Mouse (Mus musculus): Measurements from ENCODE around the gene Cd28. TPM values are rescaled to one million over a fixed set of nuclear protein-coding genes. Genes with fewer than 3 reads are reported as not detected.

Gene Cd28
- total RNA-seq (2015; ENCODE audit: low replicate concordance): 1.1 and 5.9 TPM in 2 replicates
- 1.3 and 4.2 TPM in 2 replicates for total RNA-seq (2017; ENCODE audit: low replicate concordance)

- ATAC-seq (replicated peaks; ENCODE audit: low FRiP score, poor library complexity, severe bottlenecking): no peak
These were observed at the start of gene Cd28 for GRCm38 (mm10) chr1:60716567-60716966. Gene Cd28, plus strand, starts transcription at chr1:60716800.

- no peak for ATAC-seq (replicated peaks; ENCODE audit: low FRiP score, poor library complexity, severe bottlenecking)
These were observed 48.6 kb upstream of the Cd28 start for GRCm38 (mm10) chr1:60667873-60668616.

DNA sequence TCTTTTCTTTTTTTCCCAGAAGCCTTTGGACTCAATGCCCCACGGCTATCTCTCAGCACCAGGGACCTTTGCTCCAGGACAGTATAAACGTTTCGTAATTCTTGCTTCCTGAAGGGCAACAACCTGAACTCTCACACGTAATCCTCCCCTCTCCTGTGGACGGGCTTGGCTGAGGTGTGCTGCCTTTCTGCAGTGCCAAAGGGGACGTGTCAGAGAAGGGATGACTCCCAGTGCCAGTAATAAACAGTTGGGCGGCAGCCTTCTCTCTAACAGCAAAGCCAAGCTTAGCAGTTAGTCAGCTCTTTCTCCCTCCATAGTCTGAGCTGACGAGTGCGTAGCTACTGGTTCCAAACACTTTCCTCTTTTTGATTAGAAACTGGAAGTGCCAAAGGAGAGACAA lies 47.6 kb upstream of the Cd28 start:
- no peak for ATAC-seq (replicated peaks; ENCODE audit: low FRiP score, poor library complexity, severe bottlenecking)

DNA sequence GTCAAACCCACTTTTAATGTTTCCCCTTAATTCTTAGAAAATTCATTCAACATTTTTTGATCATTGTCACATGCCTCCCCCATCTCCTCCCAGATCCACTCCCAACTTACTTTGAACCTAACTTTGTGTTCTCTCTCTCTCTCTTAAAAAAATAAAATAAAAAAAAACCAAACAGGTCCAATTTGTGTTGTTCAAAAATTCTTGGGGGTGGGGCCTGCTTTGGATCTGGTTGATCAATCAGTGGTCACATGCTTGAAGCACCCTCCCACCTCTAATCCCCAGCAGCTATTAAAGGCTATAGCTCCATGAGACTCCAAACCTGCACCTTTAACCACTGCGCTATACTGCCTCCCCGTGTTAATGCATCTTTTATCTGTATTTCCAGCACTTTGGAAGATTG lies 46.9 kb upstream of the Cd28 start:
- no peak for ATAC-seq (replicated peaks; ENCODE audit: low FRiP score, poor library complexity, severe bottlenecking)

- no peak for ATAC-seq (replicated peaks; ENCODE audit: low FRiP score, poor library complexity, severe bottlenecking)
These were observed 46.4 kb upstream of the Cd28 start for GRCm38 (mm10) chr1:60670172-60670571.

- ATAC-seq (replicated peaks; ENCODE audit: low FRiP score, poor library complexity, severe bottlenecking): no peak
These were observed 32.8 kb upstream of the Cd28 start for GRCm38 (mm10) chr1:60683766-60684165.

DNA sequence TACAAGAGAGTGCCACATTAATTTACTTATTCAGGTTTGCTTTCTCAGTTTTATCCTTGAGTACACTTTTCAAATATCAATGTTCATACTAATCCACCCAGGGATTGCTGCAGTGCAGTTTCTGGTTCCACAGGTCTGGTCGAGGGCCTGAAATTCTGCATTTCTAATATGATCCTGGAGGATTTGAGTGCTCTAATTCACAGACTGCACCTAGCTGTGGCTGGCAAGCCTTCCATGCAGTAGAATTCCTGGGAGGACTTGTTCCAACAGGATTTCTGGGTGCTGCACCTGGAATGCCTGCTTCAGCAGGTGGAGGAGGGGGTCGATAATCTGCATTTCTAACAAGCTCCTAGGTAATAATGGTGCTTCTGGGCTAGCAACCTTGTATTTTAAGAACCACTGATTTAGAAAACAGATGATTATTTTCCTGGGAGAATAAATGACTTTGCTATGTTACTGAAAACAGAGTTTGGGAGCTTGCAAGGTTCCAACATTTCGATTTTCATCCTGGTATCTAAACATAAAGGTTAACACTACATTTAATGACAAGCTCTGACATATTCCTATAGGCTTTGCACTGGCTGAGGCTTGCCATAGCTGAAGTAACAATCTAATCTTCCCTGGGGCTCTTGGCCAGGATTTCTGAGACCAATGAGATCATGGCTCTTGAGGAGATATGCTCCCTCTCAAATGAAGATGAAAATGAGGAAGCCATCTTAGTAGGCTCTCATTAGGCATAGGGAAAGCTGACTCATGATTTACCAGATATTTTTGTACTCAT lies 20.3 kb upstream of the Cd28 start:
- ATAC-seq (replicated peaks; ENCODE audit: low FRiP score, poor library complexity, severe bottlenecking): no peak

GRCm38 (mm10) chr1:60702641-60703040 lies 14.0 kb upstream of the Cd28 start:
- no peak for ATAC-seq (replicated peaks; ENCODE audit: low FRiP score, poor library complexity, severe bottlenecking)

- no peak for ATAC-seq (replicated peaks; ENCODE audit: low FRiP score, poor library complexity, severe bottlenecking)
These were observed 3.4 kb upstream of the Cd28 start for GRCm38 (mm10) chr1:60713238-60713637.

DNA sequence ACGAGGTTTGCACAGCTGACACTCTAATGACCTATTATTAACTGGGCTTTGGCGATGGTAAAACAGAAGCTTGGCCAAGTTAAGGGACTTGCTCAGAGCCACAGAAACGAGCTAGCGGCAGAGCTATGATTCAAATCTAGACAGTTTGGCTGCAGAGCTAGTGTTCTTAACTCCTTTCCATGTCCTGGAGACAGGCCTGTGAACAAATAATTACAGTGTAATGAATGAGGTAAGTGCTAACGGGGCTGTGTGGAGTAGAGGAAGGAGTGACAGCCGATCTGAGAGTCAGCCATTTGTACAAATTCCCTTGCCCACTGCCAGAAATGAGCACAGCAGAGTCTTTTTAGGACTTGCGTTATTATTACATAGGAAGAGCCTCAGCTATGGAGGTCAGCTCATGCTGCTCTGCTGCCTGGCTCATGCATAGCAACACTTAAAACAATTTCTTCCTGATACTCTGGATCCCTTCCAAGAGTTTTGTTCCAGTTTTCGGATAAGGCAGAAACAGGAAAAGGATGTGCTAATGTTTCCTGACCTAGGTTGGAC lies 876 bp upstream of the Cd28 start:
- no peak for ATAC-seq (replicated peaks; ENCODE audit: low FRiP score, poor library complexity, severe bottlenecking)

DNA sequence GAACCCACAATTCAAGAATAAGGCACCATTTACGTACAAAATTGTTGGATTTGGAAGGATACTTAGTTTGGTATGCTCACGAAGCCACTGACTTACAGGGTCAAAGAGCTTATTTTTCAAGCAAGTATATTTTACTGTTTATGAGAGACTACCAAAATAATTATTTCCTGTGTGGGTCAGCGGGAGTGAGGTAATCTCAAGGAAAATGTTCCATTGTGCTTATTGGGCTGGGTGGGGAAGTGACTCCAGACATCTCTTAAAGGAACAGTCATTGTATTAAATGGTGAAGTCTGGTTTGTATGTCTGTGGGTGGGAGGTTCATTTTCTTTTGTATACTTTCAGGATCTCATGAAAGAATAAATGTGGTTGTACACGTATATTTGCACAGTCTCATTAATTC lies 2.0 kb downstream of the Cd28 start:
- no peak for ATAC-seq (replicated peaks; ENCODE audit: low FRiP score, poor library complexity, severe bottlenecking)

DNA sequence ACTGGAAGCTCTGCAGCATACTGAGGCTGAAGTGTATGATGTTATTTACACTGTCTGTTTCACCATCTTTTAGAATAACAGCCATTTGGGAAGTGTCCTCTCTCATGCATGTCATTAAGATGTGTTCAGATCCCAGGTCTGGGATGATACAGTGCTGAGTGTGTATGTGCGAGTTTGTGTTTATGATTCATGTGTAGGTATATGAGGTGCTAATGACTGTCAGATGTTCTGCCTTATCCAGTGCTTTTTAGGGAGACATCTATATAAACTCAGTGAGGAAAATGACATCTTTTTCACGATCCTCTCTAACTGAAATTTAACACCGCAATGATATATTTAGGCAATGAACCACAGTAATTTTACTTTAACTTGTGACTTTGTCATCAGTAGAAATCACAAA lies 7.0 kb downstream of the Cd28 start:
- ATAC-seq (replicated peaks; ENCODE audit: low FRiP score, poor library complexity, severe bottlenecking): no peak

DNA sequence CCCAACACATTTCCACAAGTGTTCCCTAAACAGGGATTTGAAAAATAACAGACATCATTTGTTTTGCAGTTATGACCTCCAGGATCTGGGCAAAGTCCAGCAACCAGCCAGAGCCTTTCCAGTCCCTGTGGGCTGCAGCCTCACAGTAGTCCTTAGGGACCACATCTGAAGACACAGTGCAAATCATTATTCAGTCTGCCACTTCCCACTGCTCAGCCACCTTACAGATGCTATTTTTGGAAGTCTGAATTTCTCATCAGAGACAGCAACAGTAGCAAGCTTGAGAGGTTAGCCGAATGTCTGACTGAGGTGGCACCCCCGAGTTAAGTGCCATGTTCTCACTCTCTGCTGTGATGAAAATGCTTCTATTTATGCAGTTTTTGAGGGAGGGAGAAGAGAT lies 15.3 kb downstream of the Cd28 start:
- ATAC-seq (replicated peaks; ENCODE audit: low FRiP score, poor library complexity, severe bottlenecking): no peak

DNA sequence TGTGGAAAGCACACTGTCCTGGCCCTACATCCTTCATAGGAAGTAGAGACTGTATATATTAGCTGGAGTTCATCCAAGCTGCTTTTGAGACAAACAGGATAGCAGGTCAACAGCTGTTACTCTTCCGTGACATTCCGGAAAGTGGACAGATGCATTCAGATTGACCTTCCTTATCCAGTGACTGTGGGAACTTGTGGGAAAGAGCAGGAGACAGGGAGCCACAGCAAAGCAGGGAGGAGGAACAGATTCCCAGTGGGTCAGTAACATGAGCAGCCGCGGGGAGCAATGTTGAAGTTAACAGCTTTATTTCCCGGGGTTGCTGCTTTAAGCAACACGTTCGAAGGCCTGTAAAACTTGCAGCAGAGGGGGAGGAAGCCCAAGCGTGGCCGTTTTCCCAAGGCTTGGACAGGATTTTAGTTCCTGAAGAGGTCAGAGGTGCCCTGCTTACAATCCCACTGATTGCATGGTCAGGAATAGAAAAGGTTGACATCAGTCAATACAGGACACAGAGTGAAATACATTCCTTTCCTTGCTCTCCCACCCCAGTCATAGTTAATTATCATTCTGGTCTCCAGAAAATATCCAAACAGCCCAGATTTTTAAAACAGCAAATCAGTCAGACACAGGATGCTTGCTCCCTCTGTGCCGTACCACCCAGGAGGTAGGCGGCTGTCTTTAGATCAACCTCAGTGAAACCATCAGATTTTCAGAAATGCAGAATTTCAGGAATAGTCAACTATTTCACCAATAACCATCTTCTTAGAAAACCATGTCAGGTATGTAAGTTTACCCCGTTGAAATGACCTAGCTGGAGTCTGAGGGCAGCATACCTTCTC lies 18.7 kb downstream of the Cd28 start:
- no peak for ATAC-seq (replicated peaks; ENCODE audit: low FRiP score, poor library complexity, severe bottlenecking)

DNA sequence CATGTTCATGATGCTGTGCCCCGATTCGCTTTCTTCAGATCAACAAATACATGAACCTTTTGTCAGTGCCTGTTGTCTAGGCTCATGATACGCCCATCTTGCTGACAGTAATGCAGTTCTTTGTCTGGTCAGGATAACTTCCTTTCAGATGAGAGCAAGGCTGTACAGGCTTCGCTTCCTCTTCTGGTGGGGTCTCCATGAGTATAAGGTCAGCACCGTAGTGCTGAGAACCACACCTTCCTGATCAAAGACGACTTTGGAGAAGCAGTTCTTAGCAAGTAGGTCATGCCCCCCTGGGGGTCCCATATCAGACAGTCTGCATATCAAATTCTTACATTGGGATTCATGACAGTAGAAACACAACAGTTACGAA lies 19.3 kb downstream of the Cd28 start:
- ATAC-seq (replicated peaks; ENCODE audit: low FRiP score, poor library complexity, severe bottlenecking): no peak

- ATAC-seq (replicated peaks; ENCODE audit: low FRiP score, poor library complexity, severe bottlenecking): no peak
These were observed 27.7 kb downstream of the Cd28 start for GRCm38 (mm10) chr1:60744266-60744665.

DNA sequence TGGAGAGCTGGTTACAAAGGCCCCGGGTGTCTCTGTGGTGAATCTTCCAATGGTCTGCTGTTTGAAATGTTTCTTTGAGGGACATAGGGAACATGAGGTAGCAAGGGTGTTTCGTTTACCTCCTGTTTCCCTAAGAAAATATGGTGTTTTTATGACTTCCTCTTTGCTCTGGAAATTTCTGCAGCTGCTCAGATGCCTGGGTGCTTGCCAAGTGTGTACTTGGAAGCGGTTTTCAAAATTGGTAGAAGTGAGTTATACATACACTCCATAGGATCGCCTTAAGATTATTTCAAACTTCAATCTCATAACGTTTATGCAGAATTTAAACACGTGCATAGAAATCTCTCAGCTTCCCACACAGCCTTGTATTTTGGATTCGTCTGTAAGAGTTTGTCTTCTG lies 29.1 kb downstream of the Cd28 start:
- no peak for ATAC-seq (replicated peaks; ENCODE audit: low FRiP score, poor library complexity, severe bottlenecking)

- ATAC-seq (replicated peaks; ENCODE audit: low FRiP score, poor library complexity, severe bottlenecking): no peak
These were observed 29.6 kb downstream of the Cd28 start for GRCm38 (mm10) chr1:60746153-60746552.

DNA sequence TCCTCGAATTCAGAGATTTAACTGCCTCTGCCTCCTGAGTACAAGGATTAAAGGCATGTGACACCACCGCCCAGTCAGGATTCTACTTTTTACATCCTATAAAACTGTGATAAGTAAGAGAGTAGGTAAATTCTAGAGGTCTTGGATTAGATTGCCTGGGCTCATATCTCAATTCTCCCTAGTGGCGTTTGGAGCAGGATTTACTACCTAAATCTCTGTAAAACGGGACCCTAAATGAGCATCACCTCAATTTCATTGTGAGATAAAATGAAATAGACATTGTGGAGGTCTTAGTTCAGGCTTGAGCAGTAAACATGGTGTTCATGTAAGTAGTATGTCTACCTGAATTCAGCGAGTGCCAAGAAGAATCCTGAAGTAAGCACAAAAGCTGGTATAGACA lies 30.3 kb downstream of the Cd28 start:
- ATAC-seq (replicated peaks; ENCODE audit: low FRiP score, poor library complexity, severe bottlenecking): no peak

- no peak for ATAC-seq (replicated peaks; ENCODE audit: low FRiP score, poor library complexity, severe bottlenecking)
These were observed 31.7 kb downstream of the Cd28 start for GRCm38 (mm10) chr1:60748286-60748685.

Data from erythroid progenitor cell, adult 5-6 weeks (primary cell).